Mouse (Mus musculus) intestine, embryonic 14.5 days (tissue): ENCODE measurements at regions not wholly inside any gene's neighbourhood (a gene's known extent, or its start where the extent isn't known, plus 50 kb on each side); places are given as distances from the start of the nearest gene placed in this dataset.

ENCODE experiments used
- ATAC-seq: fragments of 200-750 bp; cut with Nextera tagmentation; replicated peaks from 2 replicates; pipeline ENCODE4 v1.8.0; 2017; ENCODE audit warnings: low read depth, moderate number of reproducible peaks, moderate TSS enrichment, moderate library complexity; ENCODE audit not compliant: low FRiP score, low TSS enrichment
- DNase-seq: peaks from one replicate; pipeline ENCODE4 v3.0.0-alpha.2; 2018; ENCODE audit warnings: low spot score
- H3K27ac ChIP-seq: fragments of 300-500 bp; sonication (generic); 2 replicates; pipeline ENCODE4 v1.5.1; 2014; ENCODE audit warnings: low read depth, mild to moderate bottlenecking, control low read depth
- H3K27me3 ChIP-seq: fragments of 300-500 bp; sonication (generic); replicated peaks from 2 replicates; pipeline ENCODE4 v1.6.1; 2014; ENCODE audit warnings: low read length, control low read depth; ENCODE audit not compliant: control insufficient read depth, insufficient read depth
- H3K36me3 ChIP-seq: fragments of 300-500 bp; sonication (generic); 2 replicates; pipeline ENCODE4 v1.6.1; 2014; ENCODE audit warnings: low read length, control low read depth; ENCODE audit not compliant: control insufficient read depth, insufficient read depth
- H3K4me1 ChIP-seq: fragments of 300-500 bp; sonication (generic); replicated peaks from 2 replicates; pipeline ENCODE4 v1.6.1; 2014; ENCODE audit warnings: low read length, control low read depth, mixed read lengths; ENCODE audit not compliant: control insufficient read depth, insufficient read depth
- H3K4me2 ChIP-seq: fragments of 300-500 bp; sonication (generic); 2 replicates; pipeline ENCODE4 v1.6.1; 2014; ENCODE audit warnings: low read length
- H3K4me3 ChIP-seq: fragments of 300-500 bp; sonication (generic); 2 replicates; pipeline ENCODE4 v1.5.1; 2014; ENCODE audit warnings: low read depth, low read length, control low read depth, mixed read lengths
- H3K9ac ChIP-seq: fragments of 300-500 bp; sonication (generic); 2 replicates; pipeline ENCODE4 v1.6.1; 2014; ENCODE audit warnings: mild to moderate bottlenecking, low read length
- H3K9me3 ChIP-seq: fragments of 300-500 bp; sonication (generic); 2 replicates; pipeline ENCODE4 v1.6.1; 2016; ENCODE audit warnings: low read length, control low read depth; ENCODE audit not compliant: control insufficient read depth
- WGBS: fragments of 180-500 bp; shearing (Covaris S2); extraction: QIAGEN DNeasy Blood & Tissue Kit; methylation state at CpG from one replicate; pipeline ENCODE4 v1.1.7; 2014; 5-methylcytosine and 5-hydroxymethylcytosine counted together

DNA sequence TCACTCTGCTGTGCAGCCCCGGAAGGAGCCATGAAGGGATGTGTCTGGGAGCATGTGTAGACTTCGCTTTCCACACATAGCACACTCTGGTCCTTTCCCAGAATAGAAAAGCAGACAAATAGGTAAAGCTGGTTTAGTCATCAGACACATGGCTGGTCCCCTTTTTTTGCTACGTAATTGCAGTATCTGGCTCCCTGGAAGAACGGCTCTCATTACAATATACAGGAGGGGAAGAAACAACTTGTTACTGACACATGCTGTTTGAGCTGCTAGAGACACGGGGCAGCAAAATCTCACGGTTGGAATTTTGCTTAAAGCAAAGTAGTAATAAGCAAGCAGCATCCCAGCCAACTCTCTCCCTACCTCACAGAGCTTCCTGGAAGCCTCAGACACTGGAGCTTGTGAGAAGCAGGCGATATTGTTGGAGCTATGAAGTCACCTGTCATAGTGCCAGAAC lies 144.4 kb downstream of the Rpl14 start:
- no peak overlapping the region for H3K4me3 ChIP-seq
- no peaks in the 10 kb centered on the region for H3K4me1 ChIP-seq
- 76% methylated on average over 7 of the region's 7 CpGs for WGBS
- no peaks in the 10 kb centered on the region for H3K27me3 ChIP-seq
- no peak for ATAC-seq
- DNase-seq = no peak
- no peaks in the 10 kb centered on the region for H3K36me3 ChIP-seq
- no peak overlapping the region for H3K4me2 ChIP-seq
- H3K27ac ChIP-seq = no peak overlapping the region
- 0 out of 2 replicates have a peak, but pooled peaks cover 6% of the 10 kb centered on the region for H3K9me3 ChIP-seq
- no peak overlapping the region for H3K9ac ChIP-seq

DNA sequence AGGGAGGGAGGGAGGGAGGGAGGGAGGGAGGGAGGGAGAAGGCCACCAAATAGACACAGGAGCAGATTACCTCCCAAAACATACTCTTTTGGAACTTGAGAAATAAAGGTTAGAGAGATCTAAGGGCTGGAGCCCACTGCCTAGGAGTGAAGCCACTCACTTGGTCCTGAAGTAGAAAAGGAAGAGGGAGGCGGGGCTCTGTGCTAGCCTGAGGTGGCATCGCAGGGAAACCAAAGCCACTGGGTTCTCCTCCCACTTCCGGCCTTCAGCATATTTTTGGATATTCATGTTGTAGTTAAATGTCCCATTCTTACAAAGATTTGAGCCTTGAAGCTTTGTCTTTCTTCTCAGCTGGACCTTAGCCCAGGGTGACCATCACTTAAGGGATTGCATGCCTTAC lies 147.6 kb downstream of the Rpl14 start:
- Histone ChIP-seq H3K4me3 (no peak overlapping the region), H3K27me3 (no peaks in the 10 kb centered on the region), H3K4me2 (no peak overlapping the region), H3K27ac (no peak overlapping the region), H3K9me3 (0 out of 2 replicates have a peak, but pooled peaks cover 3% of the 10 kb centered on the region), H3K36me3 (no peaks in the 10 kb centered on the region), H3K9ac (no peak overlapping the region), H3K4me1 (no peaks in the 10 kb centered on the region)
- DNase-seq = no peak
- 73% methylated on average over 3 of the region's 3 CpGs for WGBS
- no peak for ATAC-seq

DNA sequence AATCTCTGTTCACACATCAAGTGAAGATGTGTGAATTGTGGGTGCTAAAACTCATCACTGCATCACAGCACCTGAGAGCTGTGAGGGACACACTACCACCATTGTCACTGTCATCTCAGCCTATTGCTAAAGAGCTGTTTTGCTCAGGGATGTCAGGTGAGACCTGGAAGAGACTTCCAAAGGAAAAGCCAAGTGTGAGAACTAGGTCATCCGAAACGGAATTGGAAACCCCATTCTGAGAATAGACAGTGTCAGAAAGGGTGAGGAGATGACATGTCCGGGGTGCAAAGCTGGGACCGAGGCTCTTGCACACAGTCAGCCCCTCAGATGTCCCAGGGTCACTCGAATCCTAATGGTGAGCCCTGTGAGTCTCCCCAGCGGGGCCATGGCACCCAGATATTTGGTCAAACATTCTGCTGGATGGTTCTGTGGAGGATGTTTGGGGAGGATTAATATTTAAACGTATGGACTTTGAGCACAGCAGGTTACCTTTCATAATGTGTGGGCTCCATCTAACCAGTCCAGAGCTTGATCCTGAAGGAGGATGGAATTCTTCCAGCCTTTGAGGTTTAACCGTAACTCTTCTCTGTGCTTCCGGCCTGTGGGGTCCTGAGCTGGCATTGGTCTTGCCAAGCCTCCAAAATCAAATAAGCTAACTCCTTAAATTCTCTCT lies 150.3 kb downstream of the Rpl14 start:
- WGBS = 84% methylated on average over 9 of the region's 9 CpGs
- Histone ChIP-seq H3K36me3 (no peaks in the 10 kb centered on the region), H3K27ac (no peak overlapping the region), H3K4me3 (no peak overlapping the region), H3K4me1 (no peaks in the 10 kb centered on the region), H3K27me3 (no peaks in the 10 kb centered on the region), H3K9me3 (0 out of 2 replicates have a peak, but pooled peaks cover 3% of the 10 kb centered on the region), H3K4me2 (no peak overlapping the region), H3K9ac (no peak overlapping the region)
- ATAC-seq = no peak
- no peak for DNase-seq

DNA sequence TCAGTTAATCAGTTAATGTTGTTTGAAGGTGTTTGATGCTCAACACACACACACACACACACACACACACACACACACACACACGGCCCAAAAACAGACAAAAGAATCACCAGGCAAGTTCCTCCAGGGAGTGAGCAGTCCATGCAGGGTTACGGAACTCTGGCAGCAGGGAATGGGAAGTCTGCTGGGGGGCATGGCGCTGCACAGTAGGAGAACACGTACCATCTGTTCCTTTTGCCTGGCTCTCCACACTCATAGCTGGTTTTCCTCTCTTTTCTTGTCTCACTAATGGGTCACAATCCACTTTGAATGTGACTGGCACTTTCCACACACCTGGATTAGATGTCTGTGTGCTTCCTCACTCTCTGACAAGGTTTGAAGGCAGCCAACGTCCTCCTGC lies 151.8 kb downstream of the Rpl14 start:
- Histone ChIP-seq H3K27me3 (no peaks in the 10 kb centered on the region), H3K27ac (no peak overlapping the region), H3K9ac (no peak overlapping the region), H3K36me3 (no peaks in the 10 kb centered on the region), H3K4me2 (no peak overlapping the region), H3K4me1 (no peaks in the 10 kb centered on the region), H3K4me3 (no peak overlapping the region), H3K9me3 (0 out of 2 replicates have a peak, but pooled peaks cover 3% of the 10 kb centered on the region)
- 74% methylated on average over 5 of the region's 5 CpGs for WGBS
- no peak for DNase-seq
- ATAC-seq = no peak

DNA sequence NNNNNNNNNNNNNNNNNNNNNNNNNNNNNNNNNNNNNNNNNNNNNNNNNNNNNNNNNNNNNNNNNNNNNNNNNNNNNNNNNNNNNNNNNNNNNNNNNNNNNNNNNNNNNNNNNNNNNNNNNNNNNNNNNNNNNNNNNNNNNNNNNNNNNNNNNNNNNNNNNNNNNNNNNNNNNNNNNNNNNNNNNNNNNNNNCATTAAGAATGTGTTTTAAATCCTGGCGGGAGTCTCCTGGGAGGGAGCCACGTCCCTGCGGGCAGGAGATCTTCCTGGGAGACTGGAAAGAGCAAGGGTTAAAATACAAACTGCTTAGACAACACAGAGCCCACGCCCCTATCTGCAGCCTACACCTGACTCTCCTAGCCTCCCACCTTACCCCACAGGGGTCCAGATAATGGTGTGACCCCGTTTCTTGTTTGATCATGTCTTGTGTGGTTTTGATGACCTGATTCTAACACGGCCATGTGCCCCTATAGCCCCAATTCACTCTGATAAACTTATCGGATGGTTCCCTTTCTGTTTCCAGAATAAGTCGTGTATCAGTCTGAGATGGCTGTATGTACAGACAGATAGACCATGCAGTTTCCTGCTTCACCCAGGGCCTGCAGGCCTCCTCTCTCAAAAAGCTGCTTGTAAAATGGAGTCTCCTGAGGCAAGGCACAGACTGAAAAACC lies 160.8 kb downstream of the Rpl14 start:
- Histone ChIP-seq H3K36me3 (no peaks in the 10 kb centered on the region), H3K4me3 (no peak overlapping the region), H3K9me3 (0 out of 2 replicates have a peak, but pooled peaks cover under 1% of the 10 kb centered on the region), H3K4me2 (no peak overlapping the region), H3K9ac (no peak overlapping the region), H3K4me1 (peaks cover 26% of the 10 kb centered on the region), H3K27me3 (no peaks in the 10 kb centered on the region), H3K27ac (no peak overlapping the region)
- 36% methylated on average over 8 of the region's 8 CpGs for WGBS
- ATAC-seq (no peak), DNase-seq (no peak)

DNA sequence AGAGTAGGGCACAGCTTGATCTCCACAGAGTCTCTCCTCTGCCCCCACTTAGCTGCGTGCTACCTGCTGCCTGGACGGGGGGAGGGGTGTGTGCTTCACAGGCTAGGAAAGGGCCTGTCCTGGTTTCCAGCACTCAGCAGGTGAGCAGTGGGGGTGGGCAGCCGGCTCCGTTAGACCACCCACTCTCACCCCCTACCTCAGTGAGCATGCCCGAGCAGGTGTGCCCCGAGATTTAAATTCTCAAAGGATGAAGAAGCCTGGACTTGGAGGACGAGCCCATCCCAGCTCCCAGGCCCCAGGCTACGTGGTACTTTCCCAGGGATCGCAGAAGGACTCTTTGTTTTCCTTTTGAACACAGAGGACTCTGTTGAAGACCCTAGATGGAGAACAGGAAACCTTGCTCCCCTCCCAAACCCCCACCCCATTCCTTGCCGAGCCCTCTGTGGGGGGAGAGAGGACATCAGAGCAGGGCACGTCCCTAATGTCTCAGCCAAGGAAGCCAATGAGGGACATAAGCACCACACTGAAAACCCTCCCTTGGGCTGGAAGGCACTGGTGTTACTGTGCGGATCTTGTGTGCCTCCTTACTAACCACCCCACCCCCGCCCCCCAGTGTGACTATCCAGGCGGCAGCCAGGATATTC lies 161.5 kb downstream of the Rpl14 start:
- H3K27ac ChIP-seq = no peak overlapping the region
- peaks cover 26% of the 10 kb centered on the region for H3K4me1 ChIP-seq
- no peak overlapping the region for H3K9ac ChIP-seq
- no peaks in the 10 kb centered on the region for H3K9me3 ChIP-seq
- ATAC-seq = 0 out of 2 replicates have a peak, but pooled peaks have one; percentile 45
- no peaks in the 10 kb centered on the region for H3K36me3 ChIP-seq
- no peaks in the 10 kb centered on the region for H3K27me3 ChIP-seq
- WGBS = 43% methylated on average over 14 of the region's 14 CpGs
- DNase-seq = no peak
- H3K4me2 ChIP-seq = no peak overlapping the region
- H3K4me3 ChIP-seq = no peak overlapping the region

DNA sequence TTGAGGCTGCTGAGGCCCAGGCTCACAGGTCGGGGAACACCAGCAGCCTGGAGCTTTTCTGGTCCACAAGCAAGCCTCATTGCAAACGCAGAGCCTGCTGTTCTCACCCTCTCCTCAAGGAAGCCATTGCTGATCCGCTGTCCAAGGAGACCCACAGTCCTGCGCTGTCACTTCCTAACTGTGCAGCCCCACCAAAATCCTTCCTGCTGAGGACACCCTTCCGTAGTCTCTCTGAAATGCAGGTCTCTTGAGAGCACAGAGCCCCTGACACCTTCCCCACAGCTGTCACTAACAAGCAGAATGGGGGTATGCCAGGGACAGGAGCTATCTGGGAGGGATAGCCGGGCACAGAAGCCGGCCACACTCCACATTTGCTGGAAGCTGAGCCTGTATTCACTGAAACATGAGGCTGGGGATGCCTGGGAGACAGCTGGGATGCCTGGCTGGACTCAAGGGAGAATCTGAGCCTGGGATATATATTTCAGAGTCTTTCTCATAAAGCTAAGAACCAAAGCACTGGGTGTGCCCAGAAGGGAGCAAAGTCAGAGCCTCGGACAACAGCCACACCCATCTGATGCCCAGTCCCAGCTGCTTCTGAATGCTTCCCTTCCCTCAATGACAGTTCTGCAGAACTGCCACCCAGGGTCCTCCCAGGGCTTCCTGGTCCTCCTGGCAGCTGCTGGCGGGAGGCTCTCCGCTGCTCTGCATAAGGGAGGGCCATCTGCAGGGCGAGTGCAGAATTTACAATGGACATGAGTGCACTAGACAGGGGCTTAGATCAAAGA lies 162.6 kb downstream of the Rpl14 start:
- Histone ChIP-seq H3K9me3 (no peaks in the 10 kb centered on the region), H3K36me3 (no peaks in the 10 kb centered on the region), H3K27me3 (no peaks in the 10 kb centered on the region), H3K4me2 (no peak overlapping the region), H3K4me1 (peaks cover 27% of the 10 kb centered on the region), H3K9ac (no peak overlapping the region), H3K27ac (no peak overlapping the region), H3K4me3 (no peak overlapping the region)
- ATAC-seq (no peak), DNase-seq (peak; percentile 57)
- WGBS = 49% methylated on average over 11 of the region's 11 CpGs

DNA sequence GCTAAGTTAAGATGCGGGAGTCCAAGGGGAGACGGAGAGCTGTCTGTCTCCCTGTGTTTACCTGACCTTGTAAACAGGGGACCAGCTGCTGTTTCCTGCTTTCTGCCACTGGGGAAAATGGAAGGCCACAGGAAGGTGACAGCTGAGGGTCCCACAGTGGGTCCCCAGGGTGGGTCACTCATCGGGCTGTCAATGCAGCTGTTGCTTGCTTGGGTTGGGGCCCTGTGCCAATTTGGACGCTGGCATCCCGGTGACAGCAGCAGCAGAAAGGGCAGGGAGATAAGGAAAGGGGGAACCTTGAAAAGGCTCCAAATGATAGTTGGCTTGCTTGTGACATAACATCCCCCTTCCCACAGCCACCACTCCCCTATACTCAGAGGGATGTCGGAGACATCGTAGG lies 164.0 kb downstream of the Rpl14 start:
- WGBS = 70% methylated on average over 7 of the region's 7 CpGs
- ATAC-seq = no peak

More for the DNA sequence above, 164.0 kb downstream of the Rpl14 start:
- H3K9ac ChIP-seq = no peak overlapping the region
- H3K27me3 ChIP-seq = no peaks in the 10 kb centered on the region
- no peaks in the 10 kb centered on the region for H3K9me3 ChIP-seq
- no peaks in the 10 kb centered on the region for H3K36me3 ChIP-seq
- H3K4me2 ChIP-seq = no peak overlapping the region
- peaks cover 40% of the 10 kb centered on the region for H3K4me1 ChIP-seq
- no peak overlapping the region for H3K4me3 ChIP-seq
- DNase-seq = no peak
- no peak overlapping the region for H3K27ac ChIP-seq
